Mouse (Mus musculus) cerebellum, adult 2 months (tissue): ENCODE measurements around the gene Crim1. TPM values are rescaled to one million over a fixed set of nuclear protein-coding genes. Genes with fewer than 3 reads are reported as not detected.

Experiments
- DNase-seq, 2 experiments: peaks; one replicate each; pipeline ENCODE4 v3.0.0; 2021
- H3K27ac ChIP-seq: fragments of 200-500 bp; 2 replicates; pipeline ENCODE4 v1.5.1; 2012; ENCODE audit warnings: low read length, control low read depth, inconsistent platforms; ENCODE audit not compliant: insufficient read depth
- H3K27me3 ChIP-seq: fragments of 200-500 bp; 2 replicates; pipeline ENCODE4 v1.6.1; 2012; ENCODE audit warnings: inconsistent platforms, mild to moderate bottlenecking, low read length, moderate library complexity; ENCODE audit not compliant: control insufficient read depth, insufficient read depth
- H3K4me1 ChIP-seq: fragments of 200-500 bp; 2 replicates; pipeline ENCODE4 v1.6.1; 2011; ENCODE audit warnings: low read length; ENCODE audit not compliant: control insufficient read depth, insufficient read depth
- H3K4me3 ChIP-seq: fragments of 200-500 bp; replicated peaks from 2 replicates; pipeline ENCODE3; 2011; ENCODE audit warnings: mild to moderate bottlenecking, low read depth, low read length, control low read depth; ENCODE audit not compliant: insufficient read depth
- CTCF ChIP-seq: fragments of 200-500 bp; IDR thresholded peaks from 2 replicates; pipeline ENCODE4 v1.5.1; 2011; ENCODE audit warnings: low read depth, mild to moderate bottlenecking, control low read depth, low read length, moderate library complexity, borderline replicate concordance; ENCODE audit not compliant: insufficient read depth
- POLR2A ChIP-seq: fragments of 200-500 bp; IDR thresholded peaks from 2 replicates; pipeline ENCODE4 v1.6.1; 2011; ENCODE audit warnings: low read length, control low read depth, borderline replicate concordance; ENCODE audit not compliant: insufficient read depth
- WGBS: fragments of 180-500 bp; shearing (Covaris S2); methylation state at CpG from one replicate; pipeline ENCODE4 v1.1.7; 2018; 5-methylcytosine and 5-hydroxymethylcytosine counted together
- polyA plus RNA-seq: library from polyadenylated mRNA; depleted of rRNA; stranded (reverse); fragments of >200 nt; gene quantifications from 2 replicates; pipeline ENCODE4 v1.2.3, GENCODE M21; 2012

Gene Crim1
- polyA plus RNA-seq, 1 experiment, result 34.4 TPM

- 88% methylated on average over 11 of the region's 11 CpGs for WGBS
- TF ChIP-seq CTCF (no peak), POLR2A (no peak)
- Histone ChIP-seq H3K27me3 (no peaks in the 10 kb centered on the region), H3K4me1 (no peaks in the 10 kb centered on the region), H3K27ac (no peak overlapping the region), H3K4me3 (no peak overlapping the region)
- DNase-seq, result no peak
These were observed 179.7 kb downstream of the Crim1 start for GRCm38 (mm10) chr17:78379730-78380245.

GRCm38 (mm10) chr17:78382321-78382720, 182.3 kb downstream of the Crim1 start:
- no peak overlapping the region for H3K4me3 ChIP-seq
- no peaks in the 10 kb centered on the region for H3K27me3 ChIP-seq
- no peaks in the 10 kb centered on the region for H3K4me1 ChIP-seq
- 92% methylated on average over 3 of the region's 3 CpGs for WGBS
- no peak for TF ChIP-seq CTCF
- no peak for TF ChIP-seq POLR2A
- H3K27ac ChIP-seq, result no peak overlapping the region
- no peak for DNase-seq

- H3K4me1 ChIP-seq, result no peaks in the 10 kb centered on the region
- no peak for TF ChIP-seq CTCF
- no peak for TF ChIP-seq POLR2A
- no peak for DNase-seq
- WGBS, result 80% methylated on average over 9 of the region's 9 CpGs
- H3K27me3 ChIP-seq, result no peaks in the 10 kb centered on the region
- H3K4me3 ChIP-seq, result no peak overlapping the region
- H3K27ac ChIP-seq, result no peak overlapping the region
These were observed 187.6 kb downstream of the Crim1 start for GRCm38 (mm10) chr17:78387665-78388064.

- DNase-seq, result no peak
- Histone ChIP-seq H3K4me3 (no peak overlapping the region), H3K4me1 (no peaks in the 10 kb centered on the region), H3K27me3 (no peaks in the 10 kb centered on the region), H3K27ac (no peak overlapping the region)
- TF ChIP-seq CTCF (no peak), POLR2A (no peak)
- WGBS, result 91% methylated on average over 9 of the region's 9 CpGs
These were observed 188.2 kb downstream of the Crim1 start for GRCm38 (mm10) chr17:78388101-78388847.

- no peaks in the 10 kb centered on the region for H3K27me3 ChIP-seq
- H3K4me3 ChIP-seq, result no peak overlapping the region
- H3K27ac ChIP-seq, result no peak overlapping the region
- WGBS, result 87% methylated on average over 5 of the region's 5 CpGs
- DNase-seq, result no peak
- TF ChIP-seq POLR2A (no peak), CTCF (no peak)
- H3K4me1 ChIP-seq, result no peaks in the 10 kb centered on the region
These were observed 189.5 kb downstream of the Crim1 start for GRCm38 (mm10) chr17:78389573-78389972.

- H3K27me3 ChIP-seq, result no peaks in the 10 kb centered on the region
- no peak for TF ChIP-seq CTCF
- no peak for TF ChIP-seq POLR2A
- no peak overlapping the region for H3K27ac ChIP-seq
- H3K4me3 ChIP-seq, result no peak overlapping the region
- DNase-seq, result no peak
- no peaks in the 10 kb centered on the region for H3K4me1 ChIP-seq
- 89% methylated on average over 9 of the region's 9 CpGs for WGBS
These were observed 192.5 kb downstream of the Crim1 start for GRCm38 (mm10) chr17:78392401-78393087.

- Histone ChIP-seq H3K27me3 (no peaks in the 10 kb centered on the region), H3K4me3 (no peak overlapping the region), H3K4me1 (peaks cover 30% of the 10 kb centered on the region), H3K27ac (no peak overlapping the region)
- TF ChIP-seq POLR2A, result no peak
- TF ChIP-seq CTCF, result no peak
- no peak for DNase-seq
- WGBS, result 56% methylated on average over 12 of the region's 12 CpGs
These were observed 200.2 kb downstream of the Crim1 start for GRCm38 (mm10) chr17:78400130-78400840.
